Mouse (Mus musculus): ENCODE data around the gene Sugp2.
A peak's percentile ranks its signal among the peaks of the same experiment; 100 is the strongest.

The Sugp2 gene

GRCm38 (mm10) chr8:70283136-70284077, 49.4 kb downstream of the Sugp2 start:
- no peak for DNase-seq (ENCODE audit: low spot score)

- DNase-seq (ENCODE audit: low spot score) = no peak
Measured at GRCm38 (mm10) chr8:70284421-70284820, 50.4 kb downstream of the Sugp2 start.

DNA sequence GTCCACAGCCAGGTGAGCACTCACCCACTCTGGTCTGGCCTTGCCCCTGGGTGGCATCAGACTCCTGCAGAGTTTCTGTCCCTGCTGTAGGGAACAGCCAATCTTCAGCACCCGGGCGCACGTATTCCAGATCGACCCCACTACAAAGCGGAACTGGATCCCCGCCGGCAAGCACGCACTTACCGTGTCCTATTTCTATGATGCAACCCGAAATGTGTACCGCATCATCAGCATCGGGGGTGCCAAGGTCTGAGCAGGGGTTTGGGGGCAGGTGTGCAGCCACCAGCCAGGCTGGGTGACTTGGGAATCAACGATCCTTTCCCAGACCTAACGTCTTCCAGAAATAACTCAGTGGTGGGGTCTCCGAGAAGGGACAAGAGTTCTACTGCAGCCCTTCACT, 51.3 kb downstream of the Sugp2 start:
- no peak for DNase-seq (ENCODE audit: low spot score)

- DNase-seq (ENCODE audit: low spot score) = no peak
Measured at GRCm38 (mm10) chr8:70286737-70287136, 52.7 kb downstream of the Sugp2 start.

GRCm38 (mm10) chr8:70293988-70294405, 60.0 kb downstream of the Sugp2 start:
- peak; percentile 51 for DNase-seq (ENCODE audit: low spot score)

DNA sequence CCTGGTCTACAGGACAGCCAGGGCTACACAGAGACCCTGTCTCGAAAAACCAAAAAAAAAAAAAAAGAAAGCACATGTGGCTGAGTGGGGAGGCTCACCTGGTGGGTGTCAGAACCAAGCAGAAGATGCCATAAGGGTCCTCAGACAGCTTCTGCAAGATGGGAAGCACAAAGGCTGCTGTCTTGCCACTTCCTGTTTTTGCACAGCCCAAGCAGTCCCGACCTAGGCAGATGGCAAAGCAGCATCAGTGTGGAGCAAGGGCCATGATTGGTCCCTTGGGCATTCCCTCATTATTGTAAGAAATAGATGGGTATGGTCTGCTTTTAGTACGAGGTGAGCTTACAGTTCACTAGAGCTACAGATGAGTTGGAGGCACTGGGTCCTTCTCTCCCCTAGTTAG, 66.9 kb downstream of the Sugp2 start:
- no peak for DNase-seq (ENCODE audit: low spot score)

- peak; percentile 95 for DNase-seq (ENCODE audit: low spot score)
Measured at GRCm38 (mm10) chr8:70302358-70302890, 68.4 kb downstream of the Sugp2 start, which contains the start of the genes Ddx49 and Cope. Gene Ddx49 (minus strand): TSS chr8:70302489. Gene Cope (plus strand): TSS chr8:70302518.

GRCm38 (mm10) chr8:70302901-70303300, 68.9 kb downstream of the Sugp2 start:
- DNase-seq (ENCODE audit: low spot score) = no peak

- DNase-seq (ENCODE audit: low spot score) = no peak
Measured at GRCm38 (mm10) chr8:70309311-70309710, 75.3 kb downstream of the Sugp2 start.

DNA sequence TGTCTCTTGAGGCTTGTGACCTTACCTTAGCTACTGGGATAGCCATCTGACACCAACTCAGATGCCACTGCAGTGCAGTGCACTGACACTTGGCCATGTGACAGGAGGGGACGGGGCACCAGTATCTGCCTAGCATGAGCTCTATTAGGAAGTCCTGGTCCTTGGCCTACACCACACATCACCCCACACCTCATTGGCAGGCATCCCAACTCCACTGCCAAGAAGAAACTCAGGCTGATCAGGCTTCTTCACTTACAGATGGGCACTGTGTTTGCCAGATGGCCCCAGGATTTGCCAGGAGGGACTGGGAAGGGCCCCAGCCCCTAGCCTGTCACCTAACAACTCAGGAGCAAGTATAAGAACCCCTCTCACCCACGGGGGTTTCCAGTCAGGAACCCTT, 79.4 kb downstream of the Sugp2 start:
- no peak for DNase-seq (ENCODE audit: low spot score)

DNA sequence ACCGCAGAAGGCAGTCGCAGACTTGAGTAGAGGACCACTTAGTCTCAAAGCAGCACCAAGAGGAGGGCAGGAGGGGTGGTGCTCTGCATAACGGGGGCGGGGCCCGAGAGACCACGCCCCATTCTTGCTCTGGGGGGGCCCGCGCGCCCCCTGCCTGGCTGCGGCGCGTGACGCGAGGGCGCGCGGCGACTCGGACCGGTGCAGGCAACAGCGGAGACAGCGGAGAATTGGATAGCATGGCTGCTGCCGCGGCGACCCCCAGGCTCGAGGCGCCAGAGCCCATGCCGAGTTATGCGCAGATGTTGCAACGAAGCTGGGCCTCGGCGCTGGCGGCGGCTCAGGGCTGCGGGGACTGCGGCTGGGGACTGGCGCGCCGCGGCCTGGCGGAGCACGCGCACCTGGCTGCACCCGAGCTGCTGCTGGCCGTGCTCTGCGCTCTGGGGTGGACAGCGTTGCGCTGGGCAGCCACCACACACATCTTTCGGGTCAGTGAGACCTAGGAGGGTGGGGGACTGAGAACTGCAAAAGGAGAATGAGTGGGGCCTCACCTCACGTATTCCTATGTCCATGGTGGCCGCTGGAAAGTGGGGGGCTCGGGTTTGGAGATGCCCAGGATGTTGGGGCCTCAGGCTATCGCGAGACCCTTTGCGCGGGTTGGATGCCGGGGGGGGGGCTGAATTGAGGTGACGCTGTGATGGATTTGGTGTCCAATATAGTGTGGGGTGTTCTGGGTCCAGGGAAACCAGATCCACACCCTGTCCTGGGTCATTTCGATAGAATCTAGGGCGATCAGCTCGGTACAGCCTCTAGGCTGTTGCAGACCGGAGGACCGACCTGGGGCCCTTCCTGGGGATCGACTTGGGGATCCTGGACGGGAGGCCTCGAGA, 81.8 kb downstream of the Sugp2 start, which contains the start of gene Cers1:
Gene Cers1 (plus strand): TSS at position 152 of the 887 bp plus-strand sequence.
- DNase-seq (ENCODE audit: low spot score) = peak; percentile 30

- no peak for DNase-seq (ENCODE audit: low spot score)
Measured at GRCm38 (mm10) chr8:70316511-70317504, 82.8 kb downstream of the Sugp2 start.

DNA sequence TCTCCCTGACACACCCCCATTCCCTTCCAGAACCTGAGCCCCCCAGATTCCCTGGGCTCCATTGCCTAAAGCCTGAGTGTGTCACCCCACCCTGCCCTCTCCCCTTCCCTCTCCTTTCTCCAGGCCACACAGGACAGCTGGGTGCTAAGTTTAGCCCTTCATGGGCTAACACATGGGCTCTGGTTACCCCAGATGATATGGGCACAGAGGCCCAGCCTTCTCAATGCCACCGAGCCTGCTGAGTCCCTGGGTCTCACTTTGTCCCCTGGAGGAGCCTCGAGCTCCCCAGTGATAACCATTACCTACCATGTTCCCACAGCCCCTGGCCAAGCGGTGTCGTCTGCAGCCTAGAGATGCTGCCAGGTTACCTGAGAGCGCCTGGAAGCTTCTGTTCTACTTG, 83.8 kb downstream of the Sugp2 start:
- no peak for DNase-seq (ENCODE audit: low spot score)

DNA sequence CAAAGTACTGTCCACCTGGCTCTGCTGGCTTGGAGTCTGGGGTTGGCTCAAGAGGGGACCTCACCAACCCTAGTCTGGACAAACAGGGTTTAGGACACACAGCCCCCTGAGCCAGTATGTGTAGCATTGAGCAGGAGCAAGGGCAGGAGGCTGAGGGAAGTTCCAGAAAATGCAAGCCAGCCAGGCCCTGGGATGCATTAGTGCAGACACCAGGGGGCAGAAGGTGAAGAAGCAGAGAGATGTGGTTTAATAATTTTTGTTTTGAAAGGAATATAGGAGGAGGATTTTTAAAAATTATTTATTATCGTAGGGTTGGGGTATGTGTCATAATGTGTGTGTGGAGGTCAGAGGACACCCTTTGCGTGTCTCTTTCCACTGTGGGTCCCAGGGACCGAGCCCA, 89.7 kb downstream of the Sugp2 start:
- DNase-seq (ENCODE audit: low spot score) = no peak

GRCm38 (mm10) chr8:70327512-70327911, 93.5 kb downstream of the Sugp2 start:
- DNase-seq (ENCODE audit: low spot score) = no peak

GRCm38 (mm10) chr8:70329124-70329834, 95.3 kb downstream of the Sugp2 start, which contains the start of gene Gdf1:
Gene Gdf1 (plus strand): TSS chr8:70329817.
- no peak for DNase-seq (ENCODE audit: low spot score)

Measured in lung, postnatal 25 days (tissue).